Mouse (Mus musculus): ENCODE data around the gene Tgif1.

GRCm38 (mm10) chr17:70864645-70865044 is 11.3 kb upstream of the Tgif1 start:
- TF ChIP-seq CTCF (IDR thresholded peaks at IDR 0.05; ENCODE audit: borderline replicate concordance, control insufficient read depth, extremely low read depth, insufficient read depth, low read length, poor library complexity) (no peak), POLR2A (IDR thresholded peaks at IDR 0.05; ENCODE audit: control insufficient read depth, extremely low read depth, insufficient read depth, low read length, poor library complexity) (no peak)
